Mouse (Mus musculus) left cerebral cortex, adult 8-10 months (tissue): ENCODE measurements around the gene Slc25a39. TPM values are rescaled to one million over a fixed set of nuclear protein-coding genes. Genes with fewer than 3 reads are reported as not detected.

ENCODE experiments used
- DNase-seq, 2 experiments: peaks; one replicate each; pipeline ENCODE4 v3.0.0; 2022; ENCODE audit warnings: low spot score in 2 of 2
- total RNA-seq, 4 experiments: library from RNA; stranded (reverse); gene quantifications; 2 replicates each; pipeline ENCODE4 v1.2.4; 2022

The Slc25a39 gene
- total RNA-seq, 4 experiments from 2014 or later, result 64.1 to 75.4 (median 68.9) TPM

GRCm38 (mm10) chr11:102437120-102438061 is 29.6 kb upstream of the Slc25a39 start:
- DNase-seq, result peak; percentile 38 to 76

GRCm38 (mm10) chr11:102436471-102436790 is 28.7 kb upstream of the Slc25a39 start:
- DNase-seq, result no peak

DNA sequence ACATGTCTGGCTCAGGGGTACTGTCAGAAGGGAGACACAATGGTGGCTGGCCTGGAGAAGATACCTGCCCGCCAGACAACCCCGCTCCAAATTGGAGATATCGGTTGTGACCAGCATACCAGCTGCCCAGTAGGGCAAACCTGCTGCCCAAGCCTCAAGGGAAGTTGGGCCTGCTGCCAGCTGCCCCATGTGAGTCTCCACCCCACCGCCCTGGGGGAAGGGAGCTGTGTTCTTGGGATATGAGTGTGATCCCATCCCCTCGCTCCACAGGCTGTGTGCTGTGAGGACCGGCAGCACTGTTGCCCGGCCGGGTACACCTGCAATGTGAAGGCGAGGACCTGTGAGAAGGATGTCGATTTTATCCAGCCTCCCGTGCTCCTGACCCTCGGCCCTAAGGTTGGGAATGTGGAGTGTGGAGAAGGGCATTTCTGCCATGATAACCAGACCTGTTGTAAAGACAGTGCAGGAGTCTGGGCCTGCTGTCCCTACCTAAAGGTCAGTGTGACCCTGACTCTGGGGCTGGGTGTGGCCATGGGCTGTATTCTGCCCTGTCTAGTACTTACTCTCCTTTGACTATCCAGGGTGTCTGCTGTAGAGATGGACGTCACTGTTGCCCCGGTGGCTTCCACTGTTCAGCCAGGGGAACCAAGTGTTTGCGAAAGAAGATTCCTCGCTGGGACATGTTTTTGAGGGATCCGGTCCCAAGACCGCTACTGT is 28.2 kb upstream of the Slc25a39 start:
- DNase-seq, result no peak

DNA sequence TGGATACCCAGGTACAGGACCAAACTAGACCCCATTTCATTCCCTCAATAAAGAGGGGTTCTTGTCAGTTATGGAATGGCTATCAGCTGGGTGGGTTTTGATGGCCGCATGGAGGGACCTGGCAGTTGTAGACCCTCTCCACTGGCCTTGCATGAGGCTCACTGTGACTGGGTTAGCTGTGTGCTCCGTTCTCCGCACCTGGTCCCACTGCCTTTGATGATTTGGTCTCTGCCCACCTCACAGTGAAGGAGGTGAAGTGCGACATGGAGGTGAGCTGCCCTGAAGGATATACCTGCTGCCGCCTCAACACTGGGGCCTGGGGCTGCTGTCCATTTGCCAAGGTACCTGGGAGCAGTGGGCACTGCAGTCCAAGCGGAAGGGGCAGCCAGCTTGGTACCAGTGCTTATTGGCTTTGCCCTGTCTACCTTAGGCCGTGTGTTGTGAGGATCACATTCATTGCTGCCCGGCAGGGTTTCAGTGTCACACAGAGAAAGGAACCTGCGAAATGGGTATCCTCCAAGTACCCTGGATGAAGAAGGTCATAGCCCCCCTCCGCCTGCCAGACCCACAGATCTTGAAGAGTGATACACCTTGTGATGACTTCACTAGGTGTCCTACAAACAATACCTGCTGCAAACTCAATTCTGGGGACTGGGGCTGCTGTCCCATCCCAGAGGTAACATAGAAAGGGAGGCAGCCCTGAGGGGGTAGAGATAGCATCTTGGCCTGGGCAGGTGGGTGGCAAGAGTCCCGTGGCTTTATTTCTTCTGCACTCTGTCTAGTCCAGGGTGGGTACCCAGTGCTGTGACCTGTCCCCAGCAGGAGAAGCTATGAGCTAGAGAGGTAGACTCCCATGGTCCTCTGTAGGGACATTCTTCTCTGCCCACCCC is 27.3 kb upstream of the Slc25a39 start:
- no peak for DNase-seq

GRCm38 (mm10) chr11:102434406-102434805 is 26.7 kb upstream of the Slc25a39 start:
- DNase-seq, result peak; percentile 76 to 77

GRCm38 (mm10) chr11:102433866-102434265 is 26.1 kb upstream of the Slc25a39 start:
- no peak for DNase-seq

- DNase-seq, result peak in 1 of 2 experiments; percentile 46
Measured at GRCm38 (mm10) chr11:102432896-102433295, 25.1 kb upstream of the Slc25a39 start.

DNA sequence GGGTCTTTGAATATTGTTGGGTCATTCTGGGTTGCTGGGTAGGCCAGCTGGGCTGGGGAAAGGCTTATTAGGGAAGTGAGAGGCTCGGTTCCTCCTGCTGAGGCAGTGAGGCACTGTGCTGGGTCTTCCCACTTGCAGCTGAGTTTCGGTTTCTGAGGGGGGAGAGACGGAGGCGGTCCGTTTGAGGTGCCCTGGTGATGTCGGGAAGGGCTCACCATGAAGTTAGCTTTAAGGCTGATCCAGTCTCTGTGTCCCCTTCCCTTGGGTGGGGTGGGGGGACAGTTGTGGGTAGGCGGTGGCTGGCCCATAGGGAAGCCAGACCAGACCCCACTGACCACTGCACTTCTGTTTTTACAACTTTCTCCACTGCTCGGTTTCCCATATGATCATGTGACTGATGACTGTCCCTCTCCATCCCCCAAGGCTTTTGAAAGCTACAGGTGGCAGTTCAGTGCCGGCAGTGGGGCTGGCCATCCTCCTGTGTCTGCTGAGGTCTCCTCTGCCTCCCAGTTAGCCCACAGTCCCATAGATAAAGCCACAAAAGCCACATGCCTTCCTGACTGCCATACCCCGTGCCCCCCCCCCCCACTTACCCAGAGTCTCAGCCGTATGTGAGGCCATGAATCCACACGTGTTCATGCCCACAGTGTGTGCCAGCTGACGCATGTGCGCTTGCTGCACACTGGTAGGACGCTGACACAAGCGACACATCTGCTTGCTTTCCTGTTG is 24.5 kb upstream of the Slc25a39 start:
- no peak for DNase-seq

DNA sequence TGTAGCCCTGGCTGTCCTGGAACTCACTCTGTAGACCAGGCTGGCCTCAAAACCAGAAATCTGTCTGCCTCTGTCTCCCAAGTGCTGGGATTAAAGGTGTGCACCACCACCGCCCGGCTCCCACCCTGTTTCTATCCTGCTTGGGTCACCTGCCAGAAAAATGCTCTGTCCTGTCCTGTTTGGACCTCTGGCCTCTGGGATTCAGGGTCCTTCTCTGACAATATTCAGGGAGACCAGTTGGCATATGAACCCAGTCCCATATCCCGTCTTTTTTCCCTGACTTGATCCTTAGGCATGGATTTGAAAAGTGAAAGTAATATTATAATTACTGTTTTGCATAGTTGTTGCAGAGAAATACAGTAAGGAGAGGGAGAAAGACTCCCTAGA is 24.0 kb upstream of the Slc25a39 start:
- DNase-seq, result no peak

DNA sequence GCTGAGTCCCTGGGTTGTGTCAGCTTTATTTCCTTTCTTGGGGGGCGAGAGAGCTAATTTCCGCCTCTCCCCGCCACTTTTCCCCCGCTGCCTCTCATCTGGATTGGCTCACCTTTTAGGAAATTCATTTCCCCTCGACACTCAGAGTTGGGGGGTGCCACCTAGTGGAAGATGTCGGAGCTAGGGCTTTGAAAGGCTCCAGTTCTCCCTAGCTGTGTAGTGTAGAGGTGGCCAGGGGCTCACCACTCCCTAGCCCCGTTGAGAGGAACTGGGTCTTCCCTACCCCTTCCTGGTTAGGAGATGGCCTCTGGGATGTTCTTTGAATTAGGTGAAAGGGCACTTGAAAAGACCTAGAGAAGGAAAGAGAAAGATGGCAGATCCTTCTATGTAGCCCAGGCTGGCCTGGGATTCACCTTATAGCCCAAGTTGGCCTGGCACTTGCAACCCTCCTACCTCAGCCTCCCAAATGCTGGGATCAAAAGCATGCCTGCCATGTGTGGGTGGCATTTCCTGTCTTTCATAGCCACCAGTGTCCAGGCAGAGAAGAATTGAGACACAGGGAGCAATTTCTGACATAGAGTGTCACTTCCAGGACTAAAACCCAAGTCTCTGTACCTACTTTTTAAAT is 23.4 kb upstream of the Slc25a39 start:
- peak; percentile 52 to 64 for DNase-seq

- DNase-seq, result peak; percentile 75 to 95
Measured at GRCm38 (mm10) chr11:102430121-102431017, 22.6 kb upstream of the Slc25a39 start, which contains the start of gene Grn. Gene Grn, plus strand, starts transcription at chr11:102430315.

DNA sequence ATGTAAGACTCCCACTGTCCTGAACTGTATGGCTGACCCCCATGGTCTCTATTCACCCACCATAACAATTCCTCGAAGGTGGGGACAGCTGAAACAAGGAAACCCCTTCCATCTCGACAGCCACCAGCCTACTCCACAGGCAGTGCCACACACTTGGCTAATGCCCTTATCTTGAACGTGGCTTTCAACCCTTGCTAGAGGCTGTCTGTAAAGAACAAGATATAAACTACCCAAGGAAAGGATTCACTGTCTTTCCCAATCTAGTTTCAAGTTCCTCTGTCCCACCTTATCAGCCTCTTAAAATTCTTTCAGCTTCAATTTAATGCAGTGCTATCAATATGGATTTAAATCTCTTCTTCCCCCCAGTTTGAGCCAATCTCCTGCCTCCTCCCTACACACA is 21.8 kb upstream of the Slc25a39 start:
- DNase-seq, result no peak

DNA sequence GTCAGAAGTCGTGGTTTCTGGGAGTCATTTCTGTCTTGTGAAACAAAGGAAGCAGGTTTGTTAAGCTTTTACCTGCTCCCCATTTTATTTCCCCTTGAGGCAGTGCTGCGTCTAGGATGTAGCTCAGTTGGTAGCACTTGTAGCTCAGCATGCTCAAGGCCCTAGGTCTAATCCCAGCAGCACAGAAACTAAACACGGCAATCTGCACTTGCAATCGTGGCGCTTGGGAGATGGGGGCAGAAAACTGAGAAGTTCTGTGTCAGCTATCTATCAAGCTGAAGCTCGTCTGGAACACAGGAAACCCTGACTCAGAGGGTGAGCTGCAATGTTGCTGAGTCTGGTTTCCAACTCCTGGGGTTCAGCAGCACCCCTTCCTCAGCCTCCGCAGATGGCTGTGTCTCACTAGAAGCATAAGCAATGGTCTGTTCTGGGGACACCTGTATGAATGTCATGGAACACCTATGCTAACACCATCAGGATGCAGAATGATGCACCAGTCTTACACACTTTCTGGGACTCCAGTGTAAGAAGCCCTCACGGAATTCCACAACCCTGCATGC is 21.3 kb upstream of the Slc25a39 start:
- DNase-seq, result no peak

GRCm38 (mm10) chr11:102425555-102426316 is 18.0 kb upstream of the Slc25a39 start:
- no peak for DNase-seq

GRCm38 (mm10) chr11:102424666-102425065 is 16.9 kb upstream of the Slc25a39 start:
- no peak for DNase-seq

GRCm38 (mm10) chr11:102421559-102421958 is 13.8 kb upstream of the Slc25a39 start:
- DNase-seq, result no peak

DNA sequence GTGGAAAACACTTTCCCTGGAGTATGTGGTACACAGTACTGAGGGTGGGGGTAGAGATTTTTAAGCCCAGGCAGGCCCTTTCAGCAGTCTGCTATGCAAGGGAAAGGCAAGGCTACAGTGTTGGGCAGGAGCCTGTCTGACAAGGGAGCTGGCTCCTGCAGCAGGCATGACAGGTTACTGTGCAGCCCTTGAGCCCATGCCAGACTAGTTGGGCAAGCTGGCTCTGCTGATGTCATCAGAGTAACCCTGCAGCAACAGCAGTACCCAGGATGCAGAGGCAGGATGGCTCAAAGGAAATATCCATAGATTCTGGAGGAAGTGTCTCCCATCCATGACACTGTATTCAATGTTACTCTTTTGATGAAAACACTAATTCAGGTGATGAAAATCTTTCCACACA is 11.1 kb upstream of the Slc25a39 start:
- no peak for DNase-seq

DNA sequence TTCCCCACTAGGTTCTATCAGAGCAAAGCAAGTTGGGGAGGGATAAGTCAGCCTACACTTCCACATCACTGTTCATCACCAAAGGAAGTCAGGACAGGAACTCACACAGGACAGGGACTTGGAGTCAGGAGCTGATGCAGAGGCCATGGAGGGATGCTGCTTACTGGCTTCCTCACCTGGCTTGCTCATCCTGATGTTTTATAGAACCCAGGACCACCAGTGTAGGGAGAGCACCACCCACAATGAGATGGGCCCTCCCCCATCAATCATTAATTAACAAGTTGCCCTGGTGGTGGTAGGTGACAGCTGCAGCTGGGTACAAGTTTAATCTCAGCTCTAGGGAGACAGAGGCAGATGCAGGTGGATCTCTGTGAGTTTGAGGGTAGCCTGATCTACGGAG is 9.4 kb upstream of the Slc25a39 start:
- DNase-seq, result no peak
